Mouse (Mus musculus) liver, embryonic 12.5 days (tissue): Measurements from ENCODE around the gene Gm5105. TPM values are rescaled to one million over a fixed set of nuclear protein-coding genes. Genes with fewer than 3 reads are reported as not detected.
A peak's percentile ranks its signal among the peaks of the same experiment; 100 is the strongest.

Experiments
- ATAC-seq: fragments of 200-750 bp; cut with Nextera tagmentation; 2 replicates; pipeline ENCODE4 v1.8.0; 2017; ENCODE audit warnings: moderate number of reproducible peaks, mild to moderate bottlenecking, moderate library complexity
- H3K27ac ChIP-seq: fragments of 300-500 bp; sonication (generic); 2 replicates; pipeline ENCODE4 v1.5.1; 2016; ENCODE audit warnings: mild to moderate bottlenecking
- H3K27me3 ChIP-seq: fragments of 300-500 bp; sonication (generic); replicated peaks from 2 replicates; pipeline ENCODE4 v1.6.1; 2016; ENCODE audit warnings: mild to moderate bottlenecking, moderate library complexity
- H3K36me3 ChIP-seq: fragments of 300-500 bp; sonication (generic); 2 replicates; pipeline ENCODE4 v1.6.1; 2016; ENCODE audit warnings: mild to moderate bottlenecking, moderate library complexity
- H3K4me1 ChIP-seq: fragments of 300-500 bp; sonication (generic); 2 replicates; pipeline ENCODE4 v1.6.1; 2016
- H3K4me2 ChIP-seq: fragments of 300-500 bp; sonication (generic); 2 replicates; pipeline ENCODE4 v1.6.1; 2016; ENCODE audit warnings: mild to moderate bottlenecking, moderate library complexity
- H3K4me3 ChIP-seq: fragments of 300-500 bp; sonication (generic); 2 replicates; pipeline ENCODE4 v1.5.1; 2016; ENCODE audit warnings: mild to moderate bottlenecking, moderate library complexity
- H3K9ac ChIP-seq: fragments of 300-500 bp; sonication (generic); 2 replicates; pipeline ENCODE4 v1.6.1; 2016; ENCODE audit warnings: mild to moderate bottlenecking, moderate library complexity
- H3K9me3 ChIP-seq: fragments of 300-500 bp; sonication (generic); replicated peaks from 2 replicates; pipeline ENCODE4 v1.6.1; 2016; ENCODE audit warnings: mild to moderate bottlenecking, moderate library complexity
- WGBS: fragments of 180-500 bp; shearing (Covaris S2); methylation state at CpG from one replicate; pipeline ENCODE4 v1.1.7; 2016; ENCODE audit not compliant: insufficient replicate concordance; 5-methylcytosine and 5-hydroxymethylcytosine counted together
- polyA plus RNA-seq: library from polyadenylated mRNA; unstranded; fragments of >200 nt; fragmentation: Nextera tagmentation; extraction: Ambion mirVana; gene quantifications from 2 replicates; pipeline ENCODE4 v1.2.1, GENCODE M21; 2016

Gm5105 gene
- polyA plus RNA-seq, 1 experiment from 2014 or later: not detected

GRCm38 (mm10) chr3:138014725-138015124 is 52.5 kb downstream of the Gm5105 start:
- no peak overlapping the region for H3K4me3 ChIP-seq
- H3K27me3 ChIP-seq: no peaks in the 10 kb centered on the region
- 36% methylated on average over 2 of the region's 2 CpGs for WGBS
- no peak overlapping the region for H3K9ac ChIP-seq
- no peaks in the 10 kb centered on the region for H3K36me3 ChIP-seq
- H3K4me2 ChIP-seq: no peak overlapping the region
- no peak overlapping the region for H3K27ac ChIP-seq
- H3K4me1 ChIP-seq: no peaks in the 10 kb centered on the region
- H3K9me3 ChIP-seq: 0 out of 2 replicates have a peak, but pooled peaks cover 5% of the 10 kb centered on the region
- no peak for ATAC-seq

GRCm38 (mm10) chr3:138012351-138012750 is 54.8 kb downstream of the Gm5105 start:
- Histone ChIP-seq H3K4me2 (no peak overlapping the region), H3K9ac (no peak overlapping the region), H3K9me3 (no peaks in the 10 kb centered on the region), H3K4me1 (no peaks in the 10 kb centered on the region), H3K27me3 (no peaks in the 10 kb centered on the region), H3K4me3 (no peak overlapping the region), H3K27ac (no peak overlapping the region), H3K36me3 (no peaks in the 10 kb centered on the region)
- 41% methylated on average over 4 of the region's 4 CpGs for WGBS
- no peak for ATAC-seq

GRCm38 (mm10) chr3:138008152-138008551 is 59.0 kb downstream of the Gm5105 start:
- no peak overlapping the region for H3K4me2 ChIP-seq
- no peak overlapping the region for H3K27ac ChIP-seq
- no peak overlapping the region for H3K9ac ChIP-seq
- H3K4me3 ChIP-seq: no peak overlapping the region
- no peaks in the 10 kb centered on the region for H3K4me1 ChIP-seq
- no peaks in the 10 kb centered on the region for H3K36me3 ChIP-seq
- 57% methylated on average over 6 of the region's 6 CpGs for WGBS
- no peaks in the 10 kb centered on the region for H3K27me3 ChIP-seq
- ATAC-seq: no peak
- H3K9me3 ChIP-seq: no peaks in the 10 kb centered on the region

DNA sequence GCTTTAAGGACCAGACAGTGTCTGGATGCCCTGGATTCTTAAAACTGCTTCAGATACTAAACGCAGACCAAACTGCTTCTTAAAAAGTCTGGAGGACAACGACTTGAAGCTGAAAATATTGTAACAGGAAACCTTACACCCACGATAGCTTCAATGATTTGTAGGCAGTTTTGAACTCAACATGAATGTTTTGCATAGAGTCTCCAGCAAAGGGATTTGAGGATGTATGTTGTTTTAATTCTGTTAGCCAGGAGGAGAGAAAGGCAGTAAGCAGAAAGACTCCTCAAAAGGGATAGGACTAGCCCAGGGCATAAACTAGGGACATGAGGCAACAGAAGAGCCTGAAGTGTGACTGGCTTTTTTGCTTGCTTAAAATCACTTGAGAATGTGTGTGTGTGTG is 60.3 kb downstream of the Gm5105 start:
- no peaks in the 10 kb centered on the region for H3K9me3 ChIP-seq
- WGBS: 52% methylated on average over 3 of the region's 3 CpGs
- H3K4me2 ChIP-seq: no peak overlapping the region
- no peaks in the 10 kb centered on the region for H3K27me3 ChIP-seq
- no peak overlapping the region for H3K4me3 ChIP-seq
- H3K9ac ChIP-seq: no peak overlapping the region
- H3K27ac ChIP-seq: no peak overlapping the region
- no peak for ATAC-seq
- no peaks in the 10 kb centered on the region for H3K4me1 ChIP-seq
- H3K36me3 ChIP-seq: no peaks in the 10 kb centered on the region

DNA sequence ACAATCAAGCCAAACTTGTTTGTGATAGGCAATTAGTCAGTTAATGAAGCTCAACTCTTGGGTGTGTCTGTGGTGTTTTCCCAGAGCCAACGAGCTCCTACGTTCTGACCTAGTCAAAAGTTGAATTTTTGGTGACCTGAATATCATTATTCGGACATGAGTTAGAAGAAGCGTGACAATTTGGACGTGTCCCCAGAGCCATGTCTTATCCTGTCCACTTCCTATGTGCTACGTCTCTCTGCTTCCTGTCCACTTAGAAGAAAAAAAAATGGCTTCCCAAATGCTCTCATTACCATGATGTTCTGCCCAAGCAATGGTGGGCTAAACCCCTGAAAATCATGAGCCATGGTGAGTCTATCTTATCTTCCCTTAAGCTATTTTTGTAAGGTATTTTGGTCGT is 63.9 kb downstream of the Gm5105 start:
- ATAC-seq: no peak
- no peaks in the 10 kb centered on the region for H3K9me3 ChIP-seq
- H3K27ac ChIP-seq: no peak overlapping the region
- no peaks in the 10 kb centered on the region for H3K36me3 ChIP-seq
- 72% methylated on average over 7 of the region's 7 CpGs for WGBS
- H3K27me3 ChIP-seq: no peaks in the 10 kb centered on the region
- H3K4me3 ChIP-seq: no peak overlapping the region
- no peak overlapping the region for H3K4me2 ChIP-seq
- H3K9ac ChIP-seq: no peak overlapping the region
- H3K4me1 ChIP-seq: no peaks in the 10 kb centered on the region

DNA sequence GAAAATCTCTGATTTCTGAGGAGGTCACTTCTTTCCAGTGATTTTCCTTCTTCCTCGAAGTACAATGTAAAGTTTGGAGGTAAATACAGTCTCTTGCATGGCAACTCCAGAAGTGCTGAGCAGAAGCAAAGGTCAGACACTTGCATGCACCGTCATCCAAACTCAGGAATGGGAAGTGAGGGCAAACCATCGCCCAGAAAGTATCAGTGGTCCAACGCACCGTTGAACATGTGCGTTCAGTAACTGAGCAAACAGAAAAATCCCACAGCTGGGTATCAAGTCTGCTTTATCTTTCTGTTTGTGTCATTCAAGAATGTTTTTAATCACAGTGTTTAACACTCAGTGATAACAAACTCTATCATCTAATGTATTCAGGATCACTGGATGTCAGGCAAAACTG is 64.6 kb downstream of the Gm5105 start:
- H3K9me3 ChIP-seq: no peaks in the 10 kb centered on the region
- H3K4me1 ChIP-seq: no peaks in the 10 kb centered on the region
- H3K27me3 ChIP-seq: no peaks in the 10 kb centered on the region
- H3K36me3 ChIP-seq: no peaks in the 10 kb centered on the region
- no peak for ATAC-seq
- 59% methylated on average over 6 of the region's 6 CpGs for WGBS
- no peak overlapping the region for H3K4me2 ChIP-seq
- no peak overlapping the region for H3K4me3 ChIP-seq
- H3K9ac ChIP-seq: no peak overlapping the region
- H3K27ac ChIP-seq: no peak overlapping the region

GRCm38 (mm10) chr3:138001865-138002264 is 65.3 kb downstream of the Gm5105 start:
- no peak for ATAC-seq
- no peaks in the 10 kb centered on the region for H3K27me3 ChIP-seq
- H3K4me1 ChIP-seq: no peaks in the 10 kb centered on the region
- no peaks in the 10 kb centered on the region for H3K9me3 ChIP-seq
- no peak overlapping the region for H3K27ac ChIP-seq
- no peaks in the 10 kb centered on the region for H3K36me3 ChIP-seq
- no peak overlapping the region for H3K4me3 ChIP-seq
- H3K4me2 ChIP-seq: no peak overlapping the region
- 51% methylated on average over 4 of the region's 4 CpGs for WGBS
- H3K9ac ChIP-seq: no peak overlapping the region

- no peak overlapping the region for H3K4me3 ChIP-seq
- WGBS: 50% methylated on average over 4 of the region's 4 CpGs
- no peak overlapping the region for H3K4me2 ChIP-seq
- no peak overlapping the region for H3K27ac ChIP-seq
- no peaks in the 10 kb centered on the region for H3K27me3 ChIP-seq
- no peaks in the 10 kb centered on the region for H3K9me3 ChIP-seq
- no peaks in the 10 kb centered on the region for H3K4me1 ChIP-seq
- no peaks in the 10 kb centered on the region for H3K36me3 ChIP-seq
- peak; percentile 27; the same call in 1 of the 2 replicates for ATAC-seq
- no peak overlapping the region for H3K9ac ChIP-seq
Observed at GRCm38 (mm10) chr3:138000724-138001069, 66.5 kb downstream of the Gm5105 start.

DNA sequence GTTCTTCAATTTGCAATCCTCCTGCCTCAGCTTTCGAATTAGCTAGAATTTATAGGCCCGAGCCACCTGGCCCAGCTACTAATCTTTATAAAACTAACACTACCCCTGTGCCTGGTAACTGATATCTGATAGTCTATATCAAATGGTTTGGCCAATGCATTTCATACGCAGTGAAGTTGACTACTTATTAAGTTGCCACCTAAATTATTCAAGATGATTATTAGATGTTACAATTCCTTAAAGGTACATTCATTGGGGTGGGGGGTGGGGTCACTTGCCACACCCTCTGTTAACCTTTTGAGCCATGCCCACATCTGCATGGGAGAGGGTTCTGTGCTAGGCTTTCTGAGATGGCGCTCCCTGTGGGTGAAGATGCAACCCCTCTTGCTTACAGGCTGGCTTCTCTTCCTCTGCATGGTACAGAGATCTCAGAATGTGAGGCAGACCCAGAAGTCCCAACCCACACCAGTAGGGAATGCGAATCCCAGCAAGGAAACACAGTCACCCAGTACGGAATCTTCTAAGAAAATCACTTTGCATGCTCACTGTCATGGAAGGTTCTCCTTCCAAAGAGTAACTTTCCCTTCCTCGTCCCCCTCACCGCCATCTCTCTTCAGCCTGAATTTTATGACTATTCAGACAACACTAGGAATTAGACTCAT is 67.0 kb downstream of the Gm5105 start:
- Histone ChIP-seq H3K9ac (no peak overlapping the region), H3K27me3 (no peaks in the 10 kb centered on the region), H3K36me3 (no peaks in the 10 kb centered on the region), H3K4me3 (no peak overlapping the region), H3K9me3 (no peaks in the 10 kb centered on the region), H3K4me1 (no peaks in the 10 kb centered on the region), H3K27ac (no peak overlapping the region), H3K4me2 (no peak overlapping the region)
- no peak for ATAC-seq
- 76% methylated on average over 8 of the region's 8 CpGs for WGBS

- H3K27ac ChIP-seq: no peak overlapping the region
- 0 out of 2 replicates have a peak, but pooled peaks cover 6% of the 10 kb centered on the region for H3K27me3 ChIP-seq
- H3K36me3 ChIP-seq: no peaks in the 10 kb centered on the region
- no peak overlapping the region for H3K4me3 ChIP-seq
- WGBS: 64% methylated on average over 9 of the region's 9 CpGs
- ATAC-seq: no peak
- no peak overlapping the region for H3K4me2 ChIP-seq
- no peak overlapping the region for H3K9ac ChIP-seq
- no peaks in the 10 kb centered on the region for H3K4me1 ChIP-seq
- H3K9me3 ChIP-seq: no peaks in the 10 kb centered on the region
Observed at GRCm38 (mm10) chr3:137999224-137999790, 67.9 kb downstream of the Gm5105 start.
